Mouse (Mus musculus): Measurements from ENCODE around the gene Atp6v0a1. TPM values are rescaled to one million over a fixed set of nuclear protein-coding genes. Genes with fewer than 3 reads are reported as not detected.
A peak's percentile ranks its signal among the peaks of the same experiment; 100 is the strongest.

Atp6v0a1 gene
- total and polyA plus RNA-seq, 3 experiments: 77.4 to 92.6 (median 89.6) TPM

- peak overlapping the region; percentile 99 for H3K4me3 ChIP-seq
- peaks cover 42% of the 10 kb centered on the region for H3K4me1 ChIP-seq (ENCODE audit: control insufficient read depth, insufficient read depth, low read length)
- H3K27ac ChIP-seq: peak overlapping the region; percentile 100
- H3K79me2 ChIP-seq (replicated peaks; ENCODE audit: control insufficient read depth, insufficient read depth, low read length): peaks cover 6% of the 10 kb centered on the region; the same call in 1 of the 2 replicates
- no peak for TF ChIP-seq EP300 (IDR thresholded peaks at IDR 0.05; ENCODE audit: insufficient read depth, low read depth, low read length)
- TF ChIP-seq POLR2A (IDR thresholded peaks at IDR 0.05; ENCODE audit: insufficient read depth, low read depth, low read length): no peak
- no peak for TF ChIP-seq CTCF (IDR thresholded peaks at IDR 0.05)
- H3K9ac ChIP-seq (ENCODE audit: low read depth, low read length): peak overlapping the region; percentile 62
- H3K36me3 ChIP-seq (ENCODE audit: control insufficient read depth, insufficient read depth, low read length): peaks cover 30% of the 10 kb centered on the region
- WGBS: 24% methylated on average over 9 of the region's 9 CpGs
- DNase-seq: peak; percentile 81 to 82
- intact Hi-C loops (cut with DNase I): loop anchor here (10.0 kb wide), 1 partner anchor 569 kb away; the partner anchor contains the start of gene Jup
- H3K27me3 ChIP-seq (ENCODE audit: control insufficient read depth, insufficient read depth, low read length): no peaks in the 10 kb centered on the region
Observed at GRCm38 (mm10) chr11:100963647-100964046, 45.6 kb upstream of the Atp6v0a1 start.

- H3K4me1 ChIP-seq (ENCODE audit: control insufficient read depth, insufficient read depth, low read length): peaks cover 41% of the 10 kb centered on the region
- H3K4me3 ChIP-seq: peak overlapping the region; percentile 99
Observed at GRCm38 (mm10) chr11:100964180-100964579, 45.1 kb upstream of the Atp6v0a1 start.

GRCm38 (mm10) chr11:100964901-100965542 is 44.2 kb upstream of the Atp6v0a1 start:
- H3K4me1 ChIP-seq (ENCODE audit: control insufficient read depth, insufficient read depth, low read length): peaks cover 39% of the 10 kb centered on the region
- peak overlapping the region; percentile 100 for H3K27ac ChIP-seq
- intact Hi-C loops (cut with DNase I): loop anchor here (10.0 kb wide), 1 partner anchor 570 kb away; the partner anchor contains the start of gene Jup
- peaks cover 27% of the 10 kb centered on the region for H3K36me3 ChIP-seq (ENCODE audit: control insufficient read depth, insufficient read depth, low read length)
- peak in 1 of 2 experiments; percentile 42 for DNase-seq
- H3K27me3 ChIP-seq (ENCODE audit: control insufficient read depth, insufficient read depth, low read length): no peaks in the 10 kb centered on the region
- peaks cover 6% of the 10 kb centered on the region; the same call in 1 of the 2 replicates for H3K79me2 ChIP-seq (replicated peaks; ENCODE audit: control insufficient read depth, insufficient read depth, low read length)
- H3K9ac ChIP-seq (ENCODE audit: low read depth, low read length): peak overlapping the region; percentile 62
- WGBS: 39% methylated on average over 6 of the region's 6 CpGs
- TF ChIP-seq CTCF (IDR thresholded peaks at IDR 0.05): no peak
- TF ChIP-seq EP300 (IDR thresholded peaks at IDR 0.05; ENCODE audit: insufficient read depth, low read depth, low read length): no peak
- TF ChIP-seq POLR2A (IDR thresholded peaks at IDR 0.05; ENCODE audit: insufficient read depth, low read depth, low read length): no peak
- peak overlapping the region; percentile 99 for H3K4me3 ChIP-seq

More at GRCm38 (mm10) chr11:100964180-100964579, 45.1 kb upstream of the Atp6v0a1 start:
- intact Hi-C loops (cut with DNase I): loop anchor here (10.0 kb wide), 1 partner anchor 569 kb away; the partner anchor contains the start of gene Jup
- H3K27ac ChIP-seq: peak overlapping the region; percentile 100
- TF ChIP-seq EP300 (IDR thresholded peaks at IDR 0.05; ENCODE audit: insufficient read depth, low read depth, low read length) (no peak), POLR2A (IDR thresholded peaks at IDR 0.05; ENCODE audit: insufficient read depth, low read depth, low read length) (no peak), CTCF (IDR thresholded peaks at IDR 0.05) (no peak)
- peaks cover 6% of the 10 kb centered on the region; the same call in 1 of the 2 replicates for H3K79me2 ChIP-seq (replicated peaks; ENCODE audit: control insufficient read depth, insufficient read depth, low read length)
- H3K9ac ChIP-seq (ENCODE audit: low read depth, low read length): peak overlapping the region; percentile 62
- peaks cover 30% of the 10 kb centered on the region for H3K36me3 ChIP-seq (ENCODE audit: control insufficient read depth, insufficient read depth, low read length)
- no peaks in the 10 kb centered on the region for H3K27me3 ChIP-seq (ENCODE audit: control insufficient read depth, insufficient read depth, low read length)
- peak in 1 of 2 experiments; percentile 45 for DNase-seq
- 36% methylated on average over 7 of the region's 7 CpGs for WGBS

DNA sequence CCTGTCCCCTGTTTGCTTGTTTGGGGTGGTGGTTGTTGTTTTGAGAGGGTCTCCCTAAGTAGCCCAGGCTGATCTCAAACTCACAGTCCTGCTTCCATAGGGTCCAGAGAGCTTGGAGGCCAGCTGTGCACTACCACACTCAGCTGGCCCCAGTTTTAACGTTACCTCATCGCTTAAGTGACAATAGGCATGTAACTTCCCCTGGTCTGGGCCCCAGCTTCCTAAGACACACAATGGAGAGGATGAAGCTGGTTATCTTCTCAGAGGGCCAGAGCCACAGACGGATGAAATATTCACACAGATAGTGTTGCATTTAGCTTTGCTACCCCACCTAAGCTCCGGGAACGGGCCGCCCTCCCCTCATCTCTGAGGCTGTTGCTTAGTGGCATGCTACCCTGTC is 43.5 kb upstream of the Atp6v0a1 start:
- Histone ChIP-seq H3K4me3 (peak overlapping the region; percentile 99), H3K79me2 (replicated peaks; ENCODE audit: control insufficient read depth, insufficient read depth, low read length) (peaks cover 6% of the 10 kb centered on the region; the same call in 1 of the 2 replicates), H3K4me1 (ENCODE audit: control insufficient read depth, insufficient read depth, low read length) (peaks cover 36% of the 10 kb centered on the region), H3K9ac (ENCODE audit: low read depth, low read length) (peak overlapping the region; percentile 62), H3K27me3 (ENCODE audit: control insufficient read depth, insufficient read depth, low read length) (no peaks in the 10 kb centered on the region), H3K27ac (peak overlapping the region; percentile 100), H3K36me3 (ENCODE audit: control insufficient read depth, insufficient read depth, low read length) (peaks cover 25% of the 10 kb centered on the region)
- no peak for DNase-seq
- intact Hi-C loops (cut with DNase I): loop anchor here (10.0 kb wide), 1 partner anchor 571 kb away; the partner anchor contains the start of gene Jup
- TF ChIP-seq CTCF (IDR thresholded peaks at IDR 0.05) (no peak), POLR2A (IDR thresholded peaks at IDR 0.05; ENCODE audit: insufficient read depth, low read depth, low read length) (0 out of 2 replicates have a peak, but pooled peaks have one; percentile 14)
- WGBS: 13% methylated on average over 6 of the region's 6 CpGs

DNA sequence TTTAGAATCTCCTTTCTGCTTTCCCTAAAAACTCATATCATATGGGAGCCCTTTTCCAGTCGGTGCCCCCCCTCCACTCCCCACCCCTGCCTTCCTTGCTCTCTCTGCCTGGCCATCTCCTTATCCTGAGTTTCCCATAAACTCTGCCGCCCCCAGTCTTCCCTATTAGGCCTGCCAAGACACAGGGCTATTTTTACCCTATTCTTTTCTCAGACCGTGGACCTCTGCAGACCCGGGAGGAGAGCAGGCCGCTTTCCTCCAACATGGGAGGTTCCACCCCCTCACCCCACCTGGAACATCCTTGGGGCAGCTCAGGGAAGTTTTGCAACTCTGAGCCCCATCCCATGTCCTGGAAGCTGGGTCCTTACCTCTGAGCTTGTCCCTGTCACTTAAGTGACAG is 41.9 kb upstream of the Atp6v0a1 start:
- WGBS: 3% methylated on average over 5 of the region's 5 CpGs
- Histone ChIP-seq H3K27ac (peak overlapping the region; percentile 100), H3K79me2 (replicated peaks; ENCODE audit: control insufficient read depth, insufficient read depth, low read length) (peaks cover 6% of the 10 kb centered on the region; the same call in 1 of the 2 replicates), H3K4me1 (ENCODE audit: control insufficient read depth, insufficient read depth, low read length) (peaks cover 33% of the 10 kb centered on the region), H3K27me3 (ENCODE audit: control insufficient read depth, insufficient read depth, low read length) (no peaks in the 10 kb centered on the region), H3K36me3 (ENCODE audit: control insufficient read depth, insufficient read depth, low read length) (peaks cover 18% of the 10 kb centered on the region), H3K4me3 (peak overlapping the region; percentile 99), H3K9ac (ENCODE audit: low read depth, low read length) (peak overlapping the region; percentile 82)
- intact Hi-C loops (cut with DNase I): loop anchor here (10.0 kb wide), 1 partner anchor 573 kb away; the partner anchor contains the start of gene Jup
- TF ChIP-seq EP300 (IDR thresholded peaks at IDR 0.05; ENCODE audit: insufficient read depth, low read depth, low read length) (no peak), CTCF (IDR thresholded peaks at IDR 0.05) (0 out of 2 replicates have a peak, but pooled peaks have one; percentile 2)
- DNase-seq: peak in 1 of 2 experiments; percentile 46
